ENCODE assay signal across 10 mouse cellular contexts in genomic region chr5:113209401-113209750, GRCm38 (mm10). TPM values are rescaled to one million over a fixed set of nuclear protein-coding genes. Genes with fewer than 3 reads are reported as not detected.
DNase-seq lines count a peak whose midpoint lies in the region; ATAC-seq and TF ChIP-seq lines count a peak whose summit lies in the region.
"Had no signal": no experiment of that assay in that cellular context is flagged by ENCODE, and none has a peak within 500 bp of the region (broad histone marks: within the 10 kb centered on the region; RNA-seq: fewer than 3 reads in every experiment).

No protein-coding gene starts in this region.

- ATAC-seq in liver, embryonic 11.5 days (replicated peaks; ENCODE audit: low FRiP score) = no peak
- no peak for ATAC-seq in neural tube, embryonic 14.5 days (ENCODE audit: low read depth)

- TF ChIP-seq CTCF in liver, adult 2 months (IDR thresholded peaks at IDR 0.05; ENCODE audit: low read depth, low read length) = no peak
- no peak for TF ChIP-seq CTCF in embryonic fibroblast, embryonic 13.5 days (IDR thresholded peaks at IDR 0.05; ENCODE audit: borderline replicate concordance, insufficient read depth, low read length)

- H3K9me3 ChIP-seq in liver, embryonic 11.5 days (ENCODE audit: control insufficient read depth, low read length) = no peaks in the 10 kb centered on the region
- no peaks in the 10 kb centered on the region for H3K9me3 ChIP-seq in neural tube, embryonic 14.5 days (ENCODE audit: control insufficient read depth, low read length)

- peak overlapping the region; percentile 64 for H3K27ac ChIP-seq in liver, adult 2 months (replicated peaks; ENCODE audit: insufficient read depth, low read depth, low read length)
- H3K27ac ChIP-seq in liver, embryonic 11.5 days (ENCODE audit: low read depth, low read length) = no peak overlapping the region; the same call in 1 of the 2 replicates
- peak overlapping the region; percentile 19 for H3K27ac ChIP-seq in embryonic fibroblast, embryonic 13.5 days (ENCODE audit: insufficient read depth, low read length)
- peak overlapping the region; percentile 13 for H3K27ac ChIP-seq in neural tube, embryonic 14.5 days (ENCODE audit: low read depth, low read length)

- H3K79me2 ChIP-seq in liver, adult 2 months (ENCODE audit: control insufficient read depth, insufficient read depth, low read length) = peaks cover 40% of the 10 kb centered on the region

- no peaks in the 10 kb centered on the region for H3K36me3 ChIP-seq in liver, adult 2 months (ENCODE audit: control insufficient read depth, insufficient read depth, low read length)
- no peaks in the 10 kb centered on the region for H3K36me3 ChIP-seq in liver, embryonic 11.5 days (ENCODE audit: control insufficient read depth, insufficient read depth, low read length)
- no peaks in the 10 kb centered on the region for H3K36me3 ChIP-seq in neural tube, embryonic 14.5 days (ENCODE audit: control insufficient read depth, insufficient read depth, low read length)

- H3K27me3 ChIP-seq in liver, adult 2 months (ENCODE audit: control insufficient read depth, insufficient read depth, low read length) = no peaks in the 10 kb centered on the region
- no peaks in the 10 kb centered on the region for H3K27me3 ChIP-seq in liver, embryonic 11.5 days (replicated peaks; ENCODE audit: control insufficient read depth, insufficient read depth, low read length)
- H3K27me3 ChIP-seq in neural tube, embryonic 14.5 days (ENCODE audit: control insufficient read depth, insufficient read depth, low read length) = no peaks in the 10 kb centered on the region

- no peak overlapping the region for H3K4me3 ChIP-seq in liver, adult 2 months (ENCODE audit: insufficient read depth, low read depth, low read length)
- H3K4me3 ChIP-seq in liver, embryonic 11.5 days (ENCODE audit: low read depth, low read length) = no peak overlapping the region
- H3K4me3 ChIP-seq in embryonic fibroblast, embryonic 13.5 days (ENCODE audit: insufficient read depth, low read length) = no peak overlapping the region
- no peak overlapping the region for H3K4me3 ChIP-seq in neural tube, embryonic 14.5 days (ENCODE audit: low read depth, low read length)

- 21% methylated on average over 11 of the region's 11 CpGs for WGBS in liver, adult 2 months
- WGBS in liver, embryonic 11.5 days = 49% methylated on average over 11 of the region's 11 CpGs
- WGBS in neural tube, embryonic 14.5 days = 58% methylated on average over 11 of the region's 11 CpGs

- no peak overlapping the region for H3K4me2 ChIP-seq in liver, embryonic 11.5 days
- no peak overlapping the region for H3K4me2 ChIP-seq in neural tube, embryonic 14.5 days (ENCODE audit: low read depth, low read length)

- no peak overlapping the region; the same call in 1 of the 2 replicates for H3K9ac ChIP-seq in liver, adult 2 months (ENCODE audit: low read depth, low read length)
- H3K9ac ChIP-seq in liver, embryonic 11.5 days (ENCODE audit: low read depth, low read length) = no peak overlapping the region
- H3K9ac ChIP-seq in neural tube, embryonic 14.5 days (replicated peaks; ENCODE audit: low read depth, low read length) = no peak overlapping the region

- no peak for TF ChIP-seq POLR2A in liver, adult 2 months (IDR thresholded peaks at IDR 0.05; ENCODE audit: extremely low read depth, insufficient read depth, low read length)
- TF ChIP-seq POLR2A in embryonic fibroblast, embryonic 13.5 days (IDR thresholded peaks at IDR 0.05; ENCODE audit: low read depth, low read length) = no peak

- H3K4me1 ChIP-seq in liver, adult 2 months (ENCODE audit: control insufficient read depth, insufficient read depth, low read length) = peaks cover 36% of the 10 kb centered on the region
- H3K4me1 ChIP-seq in liver, embryonic 11.5 days (replicated peaks; ENCODE audit: control insufficient read depth, insufficient read depth, low read length) = peaks cover 27% of the 10 kb centered on the region
- H3K4me1 ChIP-seq in embryonic fibroblast, embryonic 13.5 days (ENCODE audit: control insufficient read depth, insufficient read depth, low read length) = peaks cover 7% of the 10 kb centered on the region
- H3K4me1 ChIP-seq in neural tube, embryonic 14.5 days (ENCODE audit: control insufficient read depth, insufficient read depth, low read length) = no peaks in the 10 kb centered on the region

- peak; percentile 52 for DNase-seq in liver, adult 2 months (ENCODE audit: extremely low read depth, low read depth, low spot score)
- no peak for DNase-seq in liver, embryonic 11.5 days (ENCODE audit: low spot score)
- peak; percentile 33 for DNase-seq in kidney, postnatal 14 days
- DNase-seq in c-Kit-positive CD71-positive TER-119-positive erythroid progenitor cells, embryonic 14.5 days (ENCODE audit: low spot score) = no peak
- no peak for DNase-seq in layer of hippocampus, postnatal 36 days
- DNase-seq in layer of hippocampus, adult 9-11 months = no peak
- DNase-seq: thymus, postnatal 25 days had no signal

RNA-seq across cellular contexts. Expression of gene 2900026A02Rik, which starts 11.7 kb away (rescaled TPM):
- total RNA-seq in liver, adult 2 months (2014; rRNA removed) = 8.0 and 15.4 TPM in 2 replicates
- 29.2 and 35.8 TPM in 2 replicates for polyA plus RNA-seq in liver, adult 2 months (2012; rRNA removed)
- 1.8 and 2.2 TPM in 2 replicates for polyA plus RNA-seq in liver, embryonic 11.5 days (2014; fragmentation: Nextera tagmentation; extraction: Ambion mirVana)
- polyA plus RNA-seq in embryonic fibroblast, embryonic 13.5 days (2011; ENCODE audit: insufficient read length, low read depth, missing spikeins) = 29.0 and 38.4 TPM in 2 replicates
- polyA plus RNA-seq in neural tube, embryonic 14.5 days (2014; fragmentation: Nextera tagmentation; extraction: Ambion mirVana) = 2.1 and 2.5 TPM in 2 replicates
- 10 to 100 TPM; 62.4 to 66.1 TPM for total RNA-seq in layer of hippocampus, postnatal 36 days (2021)

RNA-seq across cellular contexts. Expression of gene Tmem211, which starts 17.3 kb away (rescaled TPM):
- total RNA-seq in liver, adult 2 months (2014; rRNA removed) = not detected in 2 replicates
- not detected in 2 replicates for polyA plus RNA-seq in liver, adult 2 months (2012; rRNA removed)
- polyA plus RNA-seq in liver, embryonic 11.5 days (2014; fragmentation: Nextera tagmentation; extraction: Ambion mirVana) = 0.09 TPM in 1 of 2 replicates, not detected in the other
- polyA plus RNA-seq in embryonic fibroblast, embryonic 13.5 days (2011; ENCODE audit: insufficient read length, low read depth, missing spikeins) = not detected in 2 replicates
- polyA plus RNA-seq in neural tube, embryonic 14.5 days (2014; fragmentation: Nextera tagmentation; extraction: Ambion mirVana) = 0.14 TPM in 1 of 2 replicates, not detected in the other
- not detected for total RNA-seq in layer of hippocampus, postnatal 36 days (2021)
- total RNA-seq: megakaryocyte, adult 5-6 weeks had no signal

Comparison
In these comparisons a context has a peak if more than half of its experiments do, and no peak if none do; other contexts are left out.
1. DNase-seq: peak in liver, adult 2 months (single experiment) and kidney, postnatal 14 days (single experiment); none in liver, embryonic 11.5 days (single experiment), c-Kit-positive CD71-positive TER-119-positive erythroid progenitor cells, embryonic 14.5 days (single experiment), layer of hippocampus, postnatal 36 days (0 of 2) and layer of hippocampus, adult 9-11 months (single experiment).